Mouse (Mus musculus): ENCODE measurements around the gene Map2k5. TPM values are rescaled to one million over a fixed set of nuclear protein-coding genes. Genes with fewer than 3 reads are reported as not detected.

The Map2k5 gene
- polyA plus RNA-seq, 1 experiment from 2014 or later = 28.7 TPM

DNA sequence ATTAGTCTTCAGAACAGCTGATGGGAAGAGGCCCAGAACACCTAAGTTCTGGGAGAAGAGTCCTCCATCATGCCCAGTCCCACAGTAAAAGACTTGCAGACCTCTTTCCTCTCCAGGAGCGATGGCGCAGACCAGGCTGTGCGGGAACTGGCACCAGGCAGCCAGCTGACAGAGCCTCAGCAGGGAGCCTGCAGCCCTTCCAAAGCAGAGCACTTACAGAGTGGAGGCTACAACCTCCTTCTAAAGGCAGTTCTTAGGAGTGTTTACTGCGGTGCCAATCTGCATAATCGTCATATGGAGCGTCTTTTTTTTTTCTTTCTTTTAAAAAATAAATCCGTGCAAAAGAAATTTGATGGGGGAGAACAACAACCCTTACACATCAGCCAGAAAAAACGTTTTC, 5.2 kb downstream of the Map2k5 start:
- WGBS = 52% methylated on average over 8 of the region's 8 CpGs
- Histone ChIP-seq H3K27ac (no peak overlapping the region), H3K36me3 (peaks cover 36% of the 10 kb centered on the region), H3K4me1 (peaks cover 74% of the 10 kb centered on the region), H3K27me3 (ENCODE audit: insufficient read depth, poor library complexity, severe bottlenecking) (no peaks in the 10 kb centered on the region), H3K9me3 (no peaks in the 10 kb centered on the region), H3K4me3 (no peak overlapping the region)
- DNase-seq (ENCODE audit: low spot score) = no peak

DNA sequence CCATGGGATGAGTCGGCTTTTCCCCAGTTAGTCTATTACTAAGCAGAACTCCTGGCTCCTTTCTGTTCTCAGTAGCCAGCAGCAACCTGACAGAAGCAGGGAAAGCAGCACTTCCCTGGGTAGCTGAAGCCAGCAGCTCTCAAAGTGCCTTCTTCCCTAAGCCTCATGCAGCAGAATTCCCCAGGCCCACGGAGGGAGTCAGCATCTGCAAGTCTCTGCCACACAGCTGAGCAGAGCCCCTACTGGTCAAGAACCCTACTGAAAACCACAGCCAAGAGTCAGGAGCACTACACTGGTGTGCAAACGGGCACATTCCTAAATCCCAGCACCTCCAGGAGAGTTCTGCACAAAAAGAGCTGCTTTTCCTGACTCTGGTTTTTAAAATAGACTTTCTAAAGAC, 17.3 kb downstream of the Map2k5 start:
- H3K36me3 ChIP-seq = peaks cover 19% of the 10 kb centered on the region
- H3K4me3 ChIP-seq = no peak overlapping the region
- DNase-seq (ENCODE audit: low spot score) = no peak
- 47% methylated on average over 3 of the region's 3 CpGs for WGBS
- H3K9me3 ChIP-seq = no peaks in the 10 kb centered on the region
- H3K27me3 ChIP-seq (ENCODE audit: insufficient read depth, poor library complexity, severe bottlenecking) = no peaks in the 10 kb centered on the region
- H3K27ac ChIP-seq = no peak overlapping the region
- H3K4me1 ChIP-seq = peaks cover 16% of the 10 kb centered on the region; the same call in 1 of the 2 replicates

DNA sequence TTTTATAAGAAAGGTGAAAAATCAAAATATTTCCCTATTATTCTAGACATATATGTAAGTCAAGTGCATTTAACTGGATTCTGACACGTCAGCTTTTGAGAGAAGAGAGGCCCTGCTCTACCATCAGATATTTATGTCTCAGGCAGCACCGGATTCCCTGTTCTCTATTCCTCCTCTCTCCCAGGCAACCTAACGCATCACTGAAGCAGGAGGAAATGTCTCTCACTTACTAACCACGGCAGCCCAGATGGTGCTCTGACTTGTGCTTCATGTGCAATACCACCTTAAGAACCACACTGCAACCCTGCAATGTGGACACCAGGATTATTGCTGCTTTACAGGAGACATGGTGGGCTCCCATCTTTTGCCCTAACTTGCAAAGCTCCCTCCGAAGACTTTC, 18.7 kb downstream of the Map2k5 start:
- WGBS = 88% methylated on average over 5 of the region's 5 CpGs
- peaks cover 16% of the 10 kb centered on the region; the same call in 1 of the 2 replicates for H3K4me1 ChIP-seq
- H3K27me3 ChIP-seq (ENCODE audit: insufficient read depth, poor library complexity, severe bottlenecking) = no peaks in the 10 kb centered on the region

DNA sequence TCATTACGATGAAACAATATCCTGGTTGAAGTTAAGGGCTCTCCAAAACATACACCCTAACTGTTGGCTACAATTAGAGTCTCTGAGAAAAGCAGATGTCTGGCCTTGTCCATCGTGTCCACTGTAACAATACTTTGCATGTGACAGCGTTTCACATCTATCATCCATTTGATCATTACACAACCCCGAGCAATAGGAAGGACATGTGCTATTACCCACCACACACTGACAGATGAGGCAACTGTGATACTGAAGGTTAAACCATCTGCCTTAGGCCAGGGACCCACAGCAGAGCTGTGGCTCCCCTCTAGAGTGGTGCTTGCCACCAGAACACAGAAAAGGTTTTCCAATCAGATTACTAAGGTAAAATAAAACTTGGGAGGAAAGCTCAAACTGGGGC, 21.0 kb downstream of the Map2k5 start:
- Histone ChIP-seq H3K4me1 (peaks cover 12% of the 10 kb centered on the region; the same call in 1 of the 2 replicates), H3K27ac (no peak overlapping the region), H3K4me3 (no peak overlapping the region), H3K9me3 (no peaks in the 10 kb centered on the region), H3K36me3 (peaks cover 18% of the 10 kb centered on the region; the same call in 1 of the 2 replicates), H3K27me3 (ENCODE audit: insufficient read depth, poor library complexity, severe bottlenecking) (no peaks in the 10 kb centered on the region)
- DNase-seq (ENCODE audit: low spot score) = no peak
- 91% methylated on average over 4 of the region's 4 CpGs for WGBS

More for the DNA sequence above, 18.7 kb downstream of the Map2k5 start:
- no peak for DNase-seq (ENCODE audit: low spot score)
- Histone ChIP-seq H3K4me3 (no peak overlapping the region), H3K36me3 (peaks cover 18% of the 10 kb centered on the region; the same call in 1 of the 2 replicates), H3K9me3 (no peaks in the 10 kb centered on the region), H3K27ac (no peak overlapping the region)

DNA sequence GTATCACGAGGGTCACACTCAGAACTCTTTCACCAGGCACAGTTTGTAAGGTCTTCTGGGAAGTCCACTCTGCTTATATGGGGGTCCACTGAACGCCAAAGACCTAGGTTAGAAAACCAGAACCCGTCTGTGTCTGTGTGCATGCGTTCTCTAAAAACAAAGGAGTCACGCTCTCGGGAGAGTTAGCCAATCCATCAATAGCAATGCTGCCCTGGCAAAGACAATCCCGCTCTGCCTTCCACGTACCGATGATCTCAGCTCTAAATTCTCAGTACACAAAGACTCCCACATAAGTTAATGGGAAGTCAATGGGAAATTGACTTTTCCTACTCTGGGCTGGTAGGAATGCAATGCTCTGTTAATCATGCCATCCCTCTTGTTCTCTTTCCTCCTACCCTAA, 21.4 kb downstream of the Map2k5 start:
- Histone ChIP-seq H3K27me3 (ENCODE audit: insufficient read depth, poor library complexity, severe bottlenecking) (no peaks in the 10 kb centered on the region), H3K36me3 (peaks cover 18% of the 10 kb centered on the region; the same call in 1 of the 2 replicates), H3K9me3 (no peaks in the 10 kb centered on the region), H3K4me1 (peaks cover 7% of the 10 kb centered on the region; the same call in 1 of the 2 replicates), H3K27ac (no peak overlapping the region), H3K4me3 (no peak overlapping the region)
- 83% methylated on average over 9 of the region's 9 CpGs for whole genome bisulfite sequencing
- no peak for DNase-seq (ENCODE audit: low spot score)

DNA sequence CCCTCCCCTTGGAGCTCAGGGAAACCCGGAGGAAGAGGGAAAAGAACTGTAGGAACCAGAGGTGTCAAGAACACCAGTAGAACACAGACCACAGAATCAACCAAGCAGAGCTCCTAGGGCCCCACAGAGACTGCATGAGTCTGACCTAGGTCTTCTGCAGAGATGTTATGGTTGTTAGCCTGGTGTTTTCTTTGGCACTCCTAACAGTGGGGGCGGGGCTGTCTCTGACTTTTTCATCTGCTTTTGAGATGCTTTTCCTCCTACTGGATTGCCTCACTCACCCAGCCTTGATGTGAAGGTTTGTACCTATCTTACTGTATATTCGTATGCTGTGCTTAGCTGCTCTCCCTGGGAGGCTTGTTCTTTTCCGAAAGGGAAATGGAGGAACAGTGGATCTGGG, 23.5 kb downstream of the Map2k5 start:
- 79% methylated on average over 4 of the region's 4 CpGs for WGBS
- H3K27ac ChIP-seq = no peak overlapping the region
- H3K9me3 ChIP-seq = no peaks in the 10 kb centered on the region
- H3K4me1 ChIP-seq = peaks cover 6% of the 10 kb centered on the region; the same call in 1 of the 2 replicates
- DNase-seq (ENCODE audit: low spot score) = no peak
- H3K4me3 ChIP-seq = no peak overlapping the region
- no peaks in the 10 kb centered on the region for H3K27me3 ChIP-seq (ENCODE audit: insufficient read depth, poor library complexity, severe bottlenecking)
- peaks cover 18% of the 10 kb centered on the region; the same call in 1 of the 2 replicates for H3K36me3 ChIP-seq

DNA sequence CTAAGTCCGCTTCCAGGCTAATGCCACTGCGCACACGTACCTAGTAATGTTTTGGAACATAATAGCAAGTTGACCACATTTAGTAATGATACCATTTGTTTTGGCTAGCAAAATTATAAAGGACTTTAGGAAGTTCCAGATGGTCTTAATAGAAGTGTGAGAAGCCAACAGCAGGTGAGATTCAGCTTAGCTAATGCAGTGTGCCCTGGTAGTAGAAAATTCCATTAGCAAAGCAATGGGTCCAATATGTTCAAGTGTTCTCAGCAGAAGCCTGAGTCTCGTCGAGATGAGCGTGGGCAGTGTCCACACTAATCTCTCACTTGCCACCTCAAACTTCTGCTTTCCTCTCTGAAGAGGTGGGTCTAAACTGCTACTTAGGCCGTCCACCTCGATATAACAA, 27.7 kb downstream of the Map2k5 start:
- Histone ChIP-seq H3K4me1 (peaks cover 34% of the 10 kb centered on the region), H3K9me3 (no peaks in the 10 kb centered on the region), H3K27ac (no peak overlapping the region), H3K36me3 (peaks cover 3% of the 10 kb centered on the region; the same call in 1 of the 2 replicates), H3K4me3 (no peak overlapping the region), H3K27me3 (ENCODE audit: insufficient read depth, poor library complexity, severe bottlenecking) (no peaks in the 10 kb centered on the region)
- DNase-seq (ENCODE audit: low spot score) = no peak
- 84% methylated on average over 8 of the region's 8 CpGs for WGBS

DNA sequence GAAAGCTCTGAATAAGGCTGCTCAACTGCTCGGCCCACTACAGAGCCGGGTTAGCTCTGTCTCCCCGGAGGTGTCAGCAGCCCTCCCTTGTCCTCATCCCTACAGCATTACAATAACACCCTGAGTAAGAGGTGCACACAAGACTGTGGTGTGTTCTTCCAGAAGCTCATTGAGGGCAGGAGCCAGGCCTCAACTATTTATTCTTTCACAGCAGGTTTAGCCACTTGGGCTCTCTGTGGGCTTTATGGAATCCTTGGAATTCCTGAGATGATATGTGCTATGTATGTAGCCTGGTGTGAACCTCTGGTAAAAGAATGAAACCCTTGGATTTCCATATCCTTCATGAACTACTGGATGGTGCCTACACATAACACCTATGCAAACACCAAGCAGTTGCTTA, 28.5 kb downstream of the Map2k5 start:
- peaks cover 34% of the 10 kb centered on the region for H3K4me1 ChIP-seq

DNA sequence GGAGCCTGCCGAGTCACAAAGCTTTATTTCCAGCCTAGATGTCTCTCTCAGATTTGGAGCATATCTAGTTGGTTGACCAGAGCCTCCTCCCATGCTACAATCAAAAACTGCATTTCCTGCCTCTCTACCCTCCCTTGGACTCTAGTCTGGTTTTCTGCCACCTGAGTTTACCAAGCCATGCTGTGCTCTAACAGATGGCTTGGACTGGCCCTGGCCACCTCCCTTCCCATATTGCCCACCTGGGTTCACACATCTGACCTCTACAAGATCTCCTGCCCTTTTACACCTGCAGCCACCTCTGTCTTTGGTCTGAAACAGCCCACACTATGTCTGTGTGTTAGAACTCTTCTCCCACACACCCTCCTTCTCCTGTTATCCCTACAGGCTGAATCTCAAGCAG, 29.6 kb downstream of the Map2k5 start:
- 56% methylated on average over 1 of the region's 1 CpGs for WGBS

More for the DNA sequence above, 28.5 kb downstream of the Map2k5 start:
- Histone ChIP-seq H3K27ac (no peak overlapping the region), H3K4me3 (no peak overlapping the region), H3K36me3 (peaks cover 1% of the 10 kb centered on the region; the same call in 1 of the 2 replicates), H3K9me3 (no peaks in the 10 kb centered on the region), H3K27me3 (ENCODE audit: insufficient read depth, poor library complexity, severe bottlenecking) (no peaks in the 10 kb centered on the region)
- DNase-seq (ENCODE audit: low spot score) = no peak
- WGBS = 82% methylated on average over 3 of the region's 3 CpGs

DNA sequence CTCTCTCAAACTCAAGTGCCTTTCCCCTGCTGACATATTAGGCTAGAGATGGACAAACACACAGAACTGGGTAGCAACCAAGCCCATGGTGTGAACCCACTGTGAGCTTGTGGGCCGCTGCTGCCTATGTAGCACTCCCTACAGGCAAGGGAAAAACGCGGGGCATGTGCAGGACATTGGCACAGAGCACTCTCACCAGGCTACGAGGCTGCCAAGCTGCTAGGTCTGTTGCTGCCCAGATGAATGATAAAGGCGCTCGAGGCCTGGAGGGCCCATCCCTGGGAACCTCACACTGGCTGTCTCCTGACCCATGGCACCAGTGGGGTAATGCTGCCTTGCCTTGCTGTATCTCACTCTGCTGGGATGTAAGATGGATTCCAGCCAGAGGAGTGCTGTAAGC, 31.7 kb downstream of the Map2k5 start:
- WGBS = 84% methylated on average over 6 of the region's 6 CpGs
- no peaks in the 10 kb centered on the region for H3K9me3 ChIP-seq
- no peak overlapping the region for H3K4me3 ChIP-seq
- H3K27me3 ChIP-seq (ENCODE audit: insufficient read depth, poor library complexity, severe bottlenecking) = no peaks in the 10 kb centered on the region
- H3K4me1 ChIP-seq = peaks cover 34% of the 10 kb centered on the region
- 0 out of 2 replicates have a peak, but pooled peaks cover 2% of the 10 kb centered on the region for H3K36me3 ChIP-seq
- no peak for DNase-seq (ENCODE audit: low spot score)
- H3K27ac ChIP-seq = no peak overlapping the region

More for the DNA sequence above, 29.6 kb downstream of the Map2k5 start:
- no peak overlapping the region for H3K4me3 ChIP-seq
- no peak overlapping the region for H3K27ac ChIP-seq
- H3K36me3 ChIP-seq = no peaks in the 10 kb centered on the region; the same call in 1 of the 2 replicates
- no peak for DNase-seq (ENCODE audit: low spot score)
- H3K27me3 ChIP-seq (ENCODE audit: insufficient read depth, poor library complexity, severe bottlenecking) = no peaks in the 10 kb centered on the region
- peaks cover 34% of the 10 kb centered on the region for H3K4me1 ChIP-seq
- no peaks in the 10 kb centered on the region for H3K9me3 ChIP-seq

DNA sequence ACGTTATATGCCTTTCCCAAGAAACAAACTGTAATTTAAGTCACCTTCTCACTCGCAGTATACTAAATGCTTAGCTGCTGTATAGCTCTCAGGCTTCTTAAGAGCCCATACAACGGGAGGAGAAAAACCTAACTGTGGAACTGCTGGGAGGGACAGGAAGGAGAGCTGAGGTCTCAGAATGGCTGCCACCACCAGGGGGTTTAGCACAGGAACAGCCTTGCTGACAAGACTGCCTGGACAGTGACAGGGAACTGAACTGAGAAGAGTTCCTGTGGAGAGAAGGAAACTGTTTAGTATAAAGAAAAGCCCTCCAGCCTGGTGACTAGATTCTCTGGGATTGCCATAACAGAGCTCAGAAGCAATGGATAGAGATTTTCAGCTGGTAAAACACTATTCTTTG, 35.9 kb downstream of the Map2k5 start:
- Histone ChIP-seq H3K27ac (no peak overlapping the region), H3K4me3 (no peak overlapping the region), H3K9me3 (no peaks in the 10 kb centered on the region), H3K4me1 (peaks cover 13% of the 10 kb centered on the region), H3K27me3 (ENCODE audit: insufficient read depth, poor library complexity, severe bottlenecking) (no peaks in the 10 kb centered on the region), H3K36me3 (peaks cover 15% of the 10 kb centered on the region)
- WGBS = 74% methylated on average over 3 of the region's 3 CpGs
- DNase-seq (ENCODE audit: low spot score) = no peak

DNA sequence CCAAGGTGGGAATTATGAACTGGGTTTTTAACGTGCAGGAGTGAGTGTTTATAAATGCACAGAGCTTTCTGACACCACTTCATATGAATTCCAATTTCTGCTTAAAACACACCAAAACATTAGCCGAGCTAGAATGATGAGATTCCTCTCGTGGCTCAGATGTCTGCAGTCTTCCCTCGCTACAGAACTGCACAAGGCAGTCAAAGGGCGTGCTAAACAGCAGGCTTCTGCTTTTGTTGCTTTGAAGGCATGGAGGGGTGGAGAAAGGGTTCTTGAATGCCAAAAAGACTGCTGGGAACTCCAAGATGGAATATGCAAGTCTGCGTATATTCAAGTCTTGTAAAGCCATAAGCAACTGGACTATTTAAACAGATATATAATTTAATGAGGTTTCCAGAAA, 38.4 kb downstream of the Map2k5 start:
- 81% methylated on average over 6 of the region's 6 CpGs for WGBS
- no peaks in the 10 kb centered on the region for H3K9me3 ChIP-seq
- no peak overlapping the region for H3K27ac ChIP-seq
- no peaks in the 10 kb centered on the region for H3K27me3 ChIP-seq (ENCODE audit: insufficient read depth, poor library complexity, severe bottlenecking)
- H3K36me3 ChIP-seq = peaks cover 36% of the 10 kb centered on the region
- no peaks in the 10 kb centered on the region for H3K4me1 ChIP-seq
- no peak overlapping the region for H3K4me3 ChIP-seq
- DNase-seq (ENCODE audit: low spot score) = no peak

DNA sequence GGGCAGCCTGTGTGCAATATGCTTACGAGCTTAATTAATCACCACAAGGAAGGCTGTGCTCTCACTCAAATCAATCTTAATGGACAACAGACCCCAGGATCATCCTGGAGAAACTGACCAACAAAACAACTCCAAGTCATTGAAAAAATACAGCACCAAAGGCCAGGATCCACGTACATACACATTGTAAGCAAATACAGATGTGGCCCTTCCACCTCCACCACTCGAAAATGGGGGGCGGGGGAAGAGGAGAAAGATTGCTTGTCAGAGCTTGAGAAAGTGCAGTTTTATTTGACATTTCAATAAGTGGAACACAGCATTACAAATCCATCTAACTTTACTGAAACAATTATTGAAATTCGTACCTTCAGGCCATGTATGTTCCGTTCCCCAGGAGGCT, 39.0 kb downstream of the Map2k5 start:
- Histone ChIP-seq H3K27me3 (ENCODE audit: insufficient read depth, poor library complexity, severe bottlenecking) (no peaks in the 10 kb centered on the region), H3K4me1 (no peaks in the 10 kb centered on the region), H3K9me3 (no peaks in the 10 kb centered on the region), H3K4me3 (no peak overlapping the region), H3K27ac (no peak overlapping the region), H3K36me3 (peaks cover 42% of the 10 kb centered on the region)
- 80% methylated on average over 6 of the region's 6 CpGs for WGBS
- DNase-seq (ENCODE audit: low spot score) = no peak

DNA sequence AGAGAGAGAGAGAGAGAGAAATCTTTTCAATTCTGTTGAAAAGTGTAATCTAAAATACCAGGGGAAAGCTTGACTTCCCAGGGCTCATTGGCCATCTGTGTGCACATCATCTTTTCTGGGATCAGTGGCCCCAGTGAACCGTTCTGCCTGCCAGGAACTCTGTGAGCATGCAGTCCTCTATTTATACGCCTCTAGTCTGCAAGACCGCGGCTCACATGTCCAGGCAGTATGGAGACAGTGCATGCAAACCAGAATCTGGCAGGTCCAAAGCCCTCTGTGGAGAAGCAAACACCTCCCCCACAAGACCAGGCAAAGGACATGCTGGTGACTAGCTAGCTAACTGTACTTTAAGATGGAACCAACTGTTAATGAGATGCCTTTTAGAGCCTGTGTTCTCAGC, 41.9 kb downstream of the Map2k5 start:
- Histone ChIP-seq H3K27me3 (ENCODE audit: insufficient read depth, poor library complexity, severe bottlenecking) (no peaks in the 10 kb centered on the region), H3K4me1 (no peaks in the 10 kb centered on the region), H3K27ac (no peak overlapping the region), H3K4me3 (no peak overlapping the region), H3K9me3 (no peaks in the 10 kb centered on the region), H3K36me3 (peaks cover 67% of the 10 kb centered on the region)
- 92% methylated on average over 4 of the region's 4 CpGs for WGBS
- DNase-seq (ENCODE audit: low spot score) = no peak
